Mouse (Mus musculus): Measurements from ENCODE around the gene Lmbr1l.
A peak's percentile ranks its signal among the peaks of the same experiment; 100 is the strongest.
"Not testable (repeated sequence)": the region's sequence is repeated elsewhere in the genome, so short reads cannot be mapped to it uniquely, and the experiment has no call there.

Lmbr1l gene

GRCm38 (mm10) chr15:98934217-98934839, 16.3 kb upstream of the Lmbr1l start, which contains the start of gene Tuba1b:
TSS of gene Tuba1b (minus strand) at chr15:98934565.
- peak; percentile 95 for DNase-seq

- peak; percentile 97 for DNase-seq
These were observed 15.8 kb upstream of the Lmbr1l start for GRCm38 (mm10) chr15:98933833-98934216.

GRCm38 (mm10) chr15:98933004-98933671, 15.1 kb upstream of the Lmbr1l start:
- DNase-seq, result peak; percentile 69

GRCm38 (mm10) chr15:98930998-98931397, 13.0 kb upstream of the Lmbr1l start:
- DNase-seq, result no peak

- DNase-seq, result no peak
These were observed 12.1 kb upstream of the Lmbr1l start for GRCm38 (mm10) chr15:98930017-98930734.

- DNase-seq, result peak; percentile 84
These were observed 10.7 kb upstream of the Lmbr1l start for GRCm38 (mm10) chr15:98928598-98929240.

- DNase-seq, result no peak
These were observed 9.5 kb upstream of the Lmbr1l start for GRCm38 (mm10) chr15:98927566-98927965.

- no peak for DNase-seq
These were observed 6.7 kb upstream of the Lmbr1l start for GRCm38 (mm10) chr15:98924682-98925081.

- DNase-seq, result no peak
These were observed 5.1 kb upstream of the Lmbr1l start for GRCm38 (mm10) chr15:98923031-98923537.

GRCm38 (mm10) chr15:98922581-98922980, 4.5 kb upstream of the Lmbr1l start:
- DNase-seq, result no peak

GRCm38 (mm10) chr15:98921510-98921909, 3.5 kb upstream of the Lmbr1l start:
- DNase-seq, result no peak

- not testable (repeated sequence) for DNase-seq
These were observed 466 bp upstream of the Lmbr1l start for GRCm38 (mm10) chr15:98918499-98918895.

- DNase-seq, result no peak
These were observed 940 bp downstream of the Lmbr1l start for GRCm38 (mm10) chr15:98917091-98917490.

GRCm38 (mm10) chr15:98916016-98916415, 2.0 kb downstream of the Lmbr1l start:
- DNase-seq, result no peak

GRCm38 (mm10) chr15:98914903-98915302, 3.1 kb downstream of the Lmbr1l start:
- no peak for DNase-seq

- no peak for DNase-seq
These were observed 13.3 kb downstream of the Lmbr1l start for GRCm38 (mm10) chr15:98904692-98905091.

GRCm38 (mm10) chr15:98902600-98902999, 15.4 kb downstream of the Lmbr1l start:
- no peak for DNase-seq

- no peak for DNase-seq
These were observed 16.5 kb downstream of the Lmbr1l start for GRCm38 (mm10) chr15:98901530-98901929.

GRCm38 (mm10) chr15:98897928-98898800, 19.9 kb downstream of the Lmbr1l start, which contains the start of gene Dhh:
TSS of gene Dhh (minus strand) at chr15:98898540.
- no peak for DNase-seq

- DNase-seq, result no peak
These were observed 20.5 kb downstream of the Lmbr1l start for GRCm38 (mm10) chr15:98897495-98897894.

- no peak for DNase-seq
These were observed 22.1 kb downstream of the Lmbr1l start for GRCm38 (mm10) chr15:98895635-98896589.
